Mouse (Mus musculus) frontal cortex, postnatal 14 days (tissue): ENCODE measurements around the gene Olfr1250.
"Not testable (repeated sequence)": the region's sequence is repeated elsewhere in the genome, so short reads cannot be mapped to it uniquely, and the experiment has no call there.

Experiments
- DNase-seq, 2 experiments: peaks; one replicate each; pipeline ENCODE4 v3.0.0; 2022; ENCODE audit warnings: low spot score in 2 of 2

Olfr1250 gene

DNA sequence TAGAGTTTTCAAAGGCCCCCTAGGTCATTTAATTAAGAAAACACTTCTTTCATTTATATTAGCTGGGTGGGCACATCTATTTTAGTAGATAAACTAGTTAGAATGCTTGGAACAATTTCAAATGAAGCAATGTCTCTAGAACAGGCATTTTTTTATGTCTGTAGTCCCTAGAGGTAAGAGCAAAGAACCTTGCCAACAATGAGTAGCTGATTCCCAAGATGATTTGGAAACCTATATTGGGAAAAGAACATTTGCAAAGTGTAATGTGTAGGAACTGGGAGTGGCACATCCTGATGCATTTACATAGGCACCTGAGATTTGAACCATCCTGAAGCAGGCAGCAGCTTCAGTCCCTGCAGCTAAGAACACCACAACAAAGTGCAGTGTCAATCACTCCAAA is at the start of gene Olfr1250:
Gene Olfr1250, minus strand, starts transcription at position 101 of the 400 bp plus-strand sequence.
- no peak for DNase-seq

DNA sequence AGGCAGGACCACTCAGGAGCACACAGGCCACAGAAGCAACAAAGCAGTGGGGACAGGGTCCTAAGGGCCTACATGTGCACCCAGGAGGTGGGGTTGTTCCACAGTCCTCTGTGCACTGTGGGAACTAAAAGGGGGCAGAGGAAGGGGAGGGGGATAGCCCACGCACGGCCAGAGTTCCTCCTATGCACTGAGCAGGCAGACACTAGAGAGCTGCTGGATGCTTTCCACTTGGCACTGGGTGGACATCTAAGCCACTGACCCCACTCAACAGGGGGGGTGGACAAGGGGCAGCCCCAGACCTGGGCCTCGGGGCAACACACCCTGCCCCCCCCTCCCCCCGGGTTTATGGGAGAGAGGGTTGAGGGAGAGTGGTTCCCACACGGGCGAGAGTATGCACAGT is 30.7 kb upstream of the Olfr1250 start:
- DNase-seq: no peak

DNA sequence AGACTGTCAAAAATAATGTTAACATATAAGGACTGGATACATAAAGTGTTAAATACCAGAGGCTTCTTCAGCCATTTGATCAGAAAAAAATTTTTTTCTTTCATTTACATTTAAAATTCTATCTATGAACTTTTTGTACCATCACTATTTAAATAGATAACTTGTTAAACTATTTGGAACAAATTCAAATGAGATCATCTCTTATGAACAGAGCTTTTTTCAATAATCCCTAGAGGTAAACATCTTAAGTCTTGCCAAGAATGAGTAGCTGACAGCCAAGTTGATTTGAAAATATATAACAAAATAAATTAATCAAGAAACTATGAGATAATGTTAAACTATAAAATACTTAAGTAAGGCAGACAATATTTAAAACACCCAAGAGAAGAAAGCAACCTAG is 10.6 kb upstream of the Olfr1250 start, which contains the start of gene Olfr1251:
Gene Olfr1251, minus strand, starts transcription at position 101 of the 400 bp plus-strand sequence.
- no peak for DNase-seq

DNA sequence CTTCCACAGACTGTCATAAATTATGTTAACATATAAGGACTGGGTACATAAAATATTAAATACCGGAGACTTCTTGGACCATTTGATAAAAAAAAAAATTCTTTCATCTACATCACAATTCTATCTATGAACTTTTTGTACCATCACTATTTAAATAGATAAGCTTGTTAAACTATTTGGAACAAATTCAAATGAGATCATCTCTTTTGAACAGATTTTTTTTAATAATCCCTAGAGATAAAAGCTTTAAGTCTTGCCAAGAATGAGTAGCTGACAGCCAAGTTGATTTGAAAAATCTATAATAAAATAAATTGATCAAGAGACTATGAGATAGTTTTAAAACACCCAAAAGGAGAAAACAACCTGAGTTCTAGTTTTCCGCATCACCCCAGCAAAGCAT is 26.4 kb downstream of the Olfr1250 start, which contains the start of gene Olfr1249:
Gene Olfr1249, minus strand, starts transcription at position 101 of the 400 bp plus-strand sequence.
- DNase-seq: no peak

DNA sequence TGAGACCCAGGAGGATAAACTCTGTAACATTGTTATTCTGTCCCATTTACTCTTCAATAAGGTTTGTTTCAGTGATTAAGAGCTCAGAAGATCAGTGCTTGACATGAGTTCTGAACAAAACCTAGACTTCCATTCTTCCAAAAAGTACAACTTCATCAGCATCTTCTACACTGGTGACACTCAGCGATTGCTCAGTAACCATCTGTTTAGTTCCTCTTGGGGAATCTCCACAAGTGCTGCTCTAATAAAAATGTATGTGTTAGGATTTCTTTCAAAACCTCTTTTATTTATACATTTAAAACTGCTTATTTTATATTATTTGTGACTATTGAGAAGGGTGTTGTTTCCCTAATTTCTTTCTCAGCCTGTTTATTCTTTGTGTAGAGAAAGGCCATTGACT is 43.1 kb downstream of the Olfr1250 start, which contains the start of gene Olfr1248:
Gene Olfr1248, minus strand, starts transcription at position 101 of the 400 bp plus-strand sequence.
- DNase-seq: not testable (repeated sequence)

DNA sequence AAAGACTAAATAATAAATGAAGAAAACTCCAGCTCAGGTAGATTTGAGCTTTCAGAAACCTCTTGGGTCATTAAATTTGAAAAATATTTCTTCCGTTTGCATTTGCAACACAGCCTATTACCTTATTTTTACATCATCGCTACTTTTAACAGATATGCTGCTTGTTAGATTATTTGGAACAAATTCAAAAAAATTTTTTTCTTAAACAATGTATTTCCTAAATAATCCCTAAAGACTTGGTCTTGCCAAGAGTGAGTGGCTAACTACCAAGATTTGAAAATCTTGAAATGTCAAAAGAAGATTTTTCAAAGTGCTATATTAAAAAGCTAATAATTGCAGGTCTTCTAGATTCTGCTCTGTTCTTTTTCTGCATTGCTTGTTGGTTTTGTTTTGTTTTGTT is 47.2 kb downstream of the Olfr1250 start, which contains the start of gene Olfr1247:
Gene Olfr1247, minus strand, starts transcription at position 101 of the 400 bp plus-strand sequence.
- DNase-seq: no peak
